8 mouse cellular contexts compared by ENCODE assay signal in the genomic region with DNA sequence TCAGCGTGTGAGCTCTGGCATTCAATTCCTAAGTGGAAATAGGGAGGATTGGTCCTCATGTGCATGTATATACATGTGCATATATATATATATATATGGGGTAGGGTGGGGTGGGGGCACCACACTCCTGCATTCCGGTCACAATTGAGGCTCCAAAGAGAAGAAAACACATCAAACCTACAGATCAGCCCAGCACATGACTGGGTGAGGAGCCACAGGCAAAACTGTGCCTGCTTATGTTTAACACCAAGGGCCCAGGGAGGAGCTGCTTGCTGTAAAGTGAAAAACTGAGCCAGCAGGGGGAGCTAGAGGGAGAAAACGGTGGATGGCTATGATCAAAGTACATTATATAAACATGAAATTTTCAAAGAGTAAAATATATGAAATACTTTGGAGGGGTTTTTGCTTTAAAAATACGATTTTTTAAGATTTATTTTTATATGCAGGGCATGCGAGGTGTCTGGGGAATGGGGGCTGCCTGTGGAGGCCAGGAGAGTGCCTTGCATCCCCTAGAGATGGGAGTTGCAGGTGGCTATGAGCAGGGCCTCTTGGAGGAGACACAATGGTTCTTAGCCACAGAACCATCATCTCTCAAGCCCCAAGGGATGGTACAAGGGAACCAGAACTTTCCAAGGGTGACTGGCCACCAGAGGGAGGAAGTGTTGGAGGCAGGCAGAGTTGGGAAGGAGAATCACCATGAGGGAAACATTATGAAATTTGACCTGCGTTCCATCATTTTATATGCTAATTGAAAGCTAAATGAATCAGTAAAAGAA. TPM values are rescaled to one million over a fixed set of nuclear protein-coding genes. Genes with fewer than 3 reads are reported as not detected.
DNase-seq lines count a peak whose midpoint lies in the region; ATAC-seq and TF ChIP-seq lines count a peak whose summit lies in the region.

No protein-coding gene starts in this region.

- no peaks in the 10 kb centered on the region for H3K27me3 ChIP-seq in forebrain, embryonic 11.5 days (ENCODE audit: control insufficient read depth, insufficient read depth, low read length)

- no peak for TF ChIP-seq POLR2A in lung, adult 2 months (IDR thresholded peaks at IDR 0.05; ENCODE audit: borderline replicate concordance, extremely low read depth, low read depth, low read length)

- TF ChIP-seq CTCF in lung, adult 2 months (IDR thresholded peaks at IDR 0.05; ENCODE audit: insufficient read depth, low read length), result peak; percentile 60

- H3K27ac ChIP-seq in forebrain, embryonic 11.5 days (ENCODE audit: low read depth, low read length), result no peak overlapping the region

- 40% methylated on average over 6 of the region's 6 CpGs for WGBS in forebrain, embryonic 11.5 days
- 26% methylated on average over 6 of the region's 6 CpGs for WGBS in lung, adult 2 months

- no peak overlapping the region for H3K4me2 ChIP-seq in forebrain, embryonic 11.5 days (ENCODE audit: low read depth, low read length, severe bottlenecking)

- H3K9me3 ChIP-seq in forebrain, embryonic 11.5 days (ENCODE audit: control insufficient read depth, low read length), result no peaks in the 10 kb centered on the region

- H3K9ac ChIP-seq in forebrain, embryonic 11.5 days (ENCODE audit: low read length), result no peak overlapping the region

- H3K36me3 ChIP-seq in forebrain, embryonic 11.5 days (ENCODE audit: control insufficient read depth, insufficient read depth, low read length), result no peaks in the 10 kb centered on the region

- ATAC-seq in forebrain, embryonic 11.5 days (replicated peaks; ENCODE audit: low FRiP score), result peak; percentile 37; the same call in 1 of the 2 replicates
- peak; percentile 58 to 63; a peak in 2 of 4 replicates for ATAC-seq in hematopoietic stem cell, adult 5-6 weeks (replicated peaks in 1 of 2; ENCODE audit: insufficient read depth in 1 of 2, low FRiP score in 2 of 2, low TSS enrichment in 1 of 2, low read depth in 1 of 2, poor library complexity in 2 of 2, severe bottlenecking in 2 of 2)

- no peak overlapping the region for H3K4me3 ChIP-seq in forebrain, embryonic 11.5 days (ENCODE audit: low read depth, low read length)
- H3K4me3 ChIP-seq in lung, adult 2 months (replicated peaks; ENCODE audit: extremely low read depth, low read depth, low read length), result no peak overlapping the region

- peaks cover 3% of the 10 kb centered on the region; the same call in 1 of the 2 replicates for H3K4me1 ChIP-seq in forebrain, embryonic 11.5 days (replicated peaks; ENCODE audit: control insufficient read depth, insufficient read depth, low read length)
- no peaks in the 10 kb centered on the region for H3K4me1 ChIP-seq in lung, adult 2 months (ENCODE audit: control insufficient read depth, insufficient read depth, low read length)

- peak; percentile 73 for DNase-seq in ES-CJ7 (ENCODE audit: low read depth, low spot score)
- DNase-seq in brain, embryonic 18.5 days (ENCODE audit: low read depth, low spot score), result peak; percentile 52
- DNase-seq in forebrain, embryonic 11.5 days (ENCODE audit: low spot score), result peak; percentile 87
- peak; percentile 71 to 93 for DNase-seq in layer of hippocampus, adult 18-20 months (ENCODE audit: low spot score in 2 of 2)
- DNase-seq in lung, adult 2 months, result peak; percentile 75
- peak; percentile 48 for DNase-seq in ovary, postnatal 10 days (ENCODE audit: low spot score)
- peak; percentile 81 for DNase-seq in thymus, postnatal 25 days

RNA-seq across cellular contexts. Expression of gene Erv3, which starts 38.4 kb away (rescaled TPM):
- not detected in 2 replicates for polyA plus RNA-seq in forebrain, embryonic 11.5 days (2014; fragmentation: Nextera tagmentation; extraction: Ambion mirVana)
- not detected in 2 replicates for total RNA-seq in hematopoietic stem cell, adult 5-6 weeks (2017)
- under 1 TPM; 0.18 to 0.20 TPM for total RNA-seq in layer of hippocampus, adult 18-20 months (2021)
- polyA plus RNA-seq in lung, adult 2 months (2012; rRNA removed), result not detected in 2 replicates
